Mouse (Mus musculus) liver, embryonic 11.5 days (tissue): ENCODE measurements around the gene Ntrk3. TPM values are rescaled to one million over a fixed set of nuclear protein-coding genes. Genes with fewer than 3 reads are reported as not detected.

Source experiments
- ATAC-seq: fragments of 200-750 bp; cut with Nextera tagmentation; replicated peaks from 2 replicates; pipeline ENCODE4 v1.8.0; 2017; ENCODE audit warnings: moderate number of reproducible peaks, mild to moderate bottlenecking, moderate TSS enrichment, moderate library complexity; ENCODE audit not compliant: low FRiP score
- DNase-seq: peaks from one replicate; pipeline ENCODE4 v3.0.0-alpha.2; 2017; ENCODE audit warnings: low spot score
- H3K27ac ChIP-seq: fragments of 300-500 bp; sonication (generic); 2 replicates; pipeline ENCODE4 v1.5.1; 2014; ENCODE audit warnings: mild to moderate bottlenecking, low read depth, low read length, control low read depth
- H3K27me3 ChIP-seq: fragments of 300-500 bp; sonication (generic); replicated peaks from 2 replicates; pipeline ENCODE4 v1.6.1; 2014; ENCODE audit warnings: low read length, mixed read lengths; ENCODE audit not compliant: control insufficient read depth, insufficient read depth
- H3K36me3 ChIP-seq: fragments of 300-500 bp; sonication (generic); 2 replicates; pipeline ENCODE4 v1.6.1; 2014; ENCODE audit warnings: mild to moderate bottlenecking, low read length, moderate library complexity, mixed read lengths; ENCODE audit not compliant: control insufficient read depth, insufficient read depth
- H3K4me1 ChIP-seq: fragments of 300-500 bp; sonication (generic); replicated peaks from 2 replicates; pipeline ENCODE4 v1.6.1; 2014; ENCODE audit warnings: low read length, mixed read lengths; ENCODE audit not compliant: control insufficient read depth, insufficient read depth
- H3K4me2 ChIP-seq: fragments of 300-500 bp; sonication (generic); 2 replicates; pipeline ENCODE4 v1.6.1; 2014; ENCODE audit warnings: mild to moderate bottlenecking, control low read depth, moderate library complexity
- H3K4me3 ChIP-seq: fragments of 300-500 bp; sonication (generic); 2 replicates; pipeline ENCODE4 v1.5.1; 2014; ENCODE audit warnings: low read depth, low read length, control low read depth
- H3K9ac ChIP-seq: fragments of 300-500 bp; sonication (generic); 2 replicates; pipeline ENCODE4 v1.6.1; 2014; ENCODE audit warnings: low read depth, low read length, control low read depth
- H3K9me3 ChIP-seq: fragments of 300-500 bp; sonication (generic); 2 replicates; pipeline ENCODE4 v1.6.1; 2016; ENCODE audit warnings: low read length, inconsistent platforms, mixed read lengths; ENCODE audit not compliant: control insufficient read depth
- WGBS: fragments of 180-500 bp; shearing (Covaris S2); extraction: QIAGEN DNeasy Blood & Tissue Kit; methylation state at CpG from one replicate; pipeline ENCODE4 v1.1.7; 2014; 5-methylcytosine and 5-hydroxymethylcytosine counted together
- polyA plus RNA-seq: library from polyadenylated mRNA; unstranded; fragments of >200 nt; fragmentation: Nextera tagmentation; extraction: Ambion mirVana; gene quantifications from 2 replicates; pipeline ENCODE4 v1.2.1, GENCODE M21; 2014

Gene Ntrk3
- polyA plus RNA-seq, 1 experiment from 2014 or later, result 2.3 TPM

DNA sequence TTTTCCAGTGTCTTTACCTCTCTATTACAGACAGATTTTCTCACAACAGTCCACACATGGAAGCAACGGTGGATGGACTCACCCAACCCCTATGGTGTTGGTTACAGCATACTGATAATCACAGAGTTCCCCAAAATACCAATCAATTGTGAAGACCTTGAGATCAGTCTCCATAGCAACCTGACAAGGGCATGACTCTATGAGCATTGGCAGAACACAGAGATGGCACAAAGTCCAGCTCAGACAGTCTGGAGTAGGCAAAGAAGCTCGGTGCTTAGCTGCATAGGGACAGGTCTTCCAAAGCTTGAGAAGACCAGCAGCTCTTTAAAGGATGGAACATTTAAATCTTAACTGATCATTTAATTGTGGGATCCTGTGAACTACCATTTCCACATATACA is 447.6 kb downstream of the Ntrk3 start:
- Histone ChIP-seq H3K27ac (no peak overlapping the region), H3K4me1 (no peaks in the 10 kb centered on the region), H3K4me3 (no peak overlapping the region), H3K9ac (no peak overlapping the region), H3K36me3 (no peaks in the 10 kb centered on the region), H3K4me2 (no peak overlapping the region), H3K9me3 (no peaks in the 10 kb centered on the region), H3K27me3 (no peaks in the 10 kb centered on the region)
- WGBS, result 71% methylated on average over 2 of the region's 2 CpGs
- no peak for ATAC-seq
- DNase-seq, result no peak

DNA sequence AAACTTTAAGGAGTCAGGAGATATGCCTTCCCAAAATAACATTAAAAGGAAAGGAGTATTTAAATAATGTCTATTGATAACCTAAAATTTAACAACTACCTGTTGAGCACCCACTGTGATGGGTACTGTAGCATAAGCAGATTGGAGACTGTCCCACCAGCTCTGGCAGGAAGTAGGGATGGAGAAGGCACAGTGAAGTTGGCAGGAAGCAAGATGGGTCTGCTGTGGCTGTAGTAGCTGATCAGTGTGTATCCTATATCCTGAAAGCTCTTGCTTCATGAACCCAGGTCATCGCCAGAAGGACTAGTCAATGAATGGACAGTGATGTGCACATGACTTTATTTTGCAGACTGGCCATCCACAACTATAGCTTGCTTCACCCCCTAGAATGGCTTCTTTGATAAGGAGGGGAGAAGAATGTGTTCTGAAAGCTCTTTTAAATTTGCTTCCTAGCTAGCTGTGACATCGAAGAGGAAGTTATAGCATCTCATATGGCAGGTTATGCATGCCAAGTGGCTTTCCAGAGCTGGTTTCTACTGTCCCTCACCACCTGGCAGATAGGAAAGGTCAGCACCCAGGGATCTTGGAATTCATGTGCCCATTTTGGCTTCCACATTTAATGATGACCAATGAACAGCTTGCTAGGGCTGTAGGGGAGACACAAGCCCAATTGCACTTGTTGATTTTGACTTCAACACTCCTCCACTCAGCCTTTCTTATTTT is 451.1 kb downstream of the Ntrk3 start:
- no peak for ATAC-seq

GRCm38 (mm10) chr7:78269506-78270250 is 468.1 kb downstream of the Ntrk3 start:
- Histone ChIP-seq H3K9ac (no peak overlapping the region), H3K4me3 (no peak overlapping the region), H3K36me3 (no peaks in the 10 kb centered on the region), H3K9me3 (no peaks in the 10 kb centered on the region), H3K27ac (no peak overlapping the region), H3K27me3 (no peaks in the 10 kb centered on the region), H3K4me2 (no peak overlapping the region), H3K4me1 (no peaks in the 10 kb centered on the region)
- 73% methylated on average over 3 of the region's 3 CpGs for WGBS
- ATAC-seq (no peak), DNase-seq (no peak)

More for the DNA sequence above, 451.1 kb downstream of the Ntrk3 start:
- no peak overlapping the region for H3K27ac ChIP-seq
- no peaks in the 10 kb centered on the region for H3K36me3 ChIP-seq
- no peak for DNase-seq
- H3K4me2 ChIP-seq, result no peak overlapping the region
- no peaks in the 10 kb centered on the region for H3K9me3 ChIP-seq
- H3K27me3 ChIP-seq, result no peaks in the 10 kb centered on the region
- no peak overlapping the region for H3K4me3 ChIP-seq
- H3K9ac ChIP-seq, result no peak overlapping the region
- H3K4me1 ChIP-seq, result no peaks in the 10 kb centered on the region
- 82% methylated on average over 2 of the region's 2 CpGs for WGBS

GRCm38 (mm10) chr7:78267461-78268007 is 470.3 kb downstream of the Ntrk3 start:
- Histone ChIP-seq H3K36me3 (no peaks in the 10 kb centered on the region), H3K9ac (no peak overlapping the region), H3K27me3 (no peaks in the 10 kb centered on the region), H3K4me3 (no peak overlapping the region), H3K27ac (no peak overlapping the region), H3K4me2 (no peak overlapping the region), H3K9me3 (no peaks in the 10 kb centered on the region), H3K4me1 (no peaks in the 10 kb centered on the region)
- 20% methylated on average over 1 of the region's 1 CpGs for WGBS
- ATAC-seq, result no peak
- no peak for DNase-seq

DNA sequence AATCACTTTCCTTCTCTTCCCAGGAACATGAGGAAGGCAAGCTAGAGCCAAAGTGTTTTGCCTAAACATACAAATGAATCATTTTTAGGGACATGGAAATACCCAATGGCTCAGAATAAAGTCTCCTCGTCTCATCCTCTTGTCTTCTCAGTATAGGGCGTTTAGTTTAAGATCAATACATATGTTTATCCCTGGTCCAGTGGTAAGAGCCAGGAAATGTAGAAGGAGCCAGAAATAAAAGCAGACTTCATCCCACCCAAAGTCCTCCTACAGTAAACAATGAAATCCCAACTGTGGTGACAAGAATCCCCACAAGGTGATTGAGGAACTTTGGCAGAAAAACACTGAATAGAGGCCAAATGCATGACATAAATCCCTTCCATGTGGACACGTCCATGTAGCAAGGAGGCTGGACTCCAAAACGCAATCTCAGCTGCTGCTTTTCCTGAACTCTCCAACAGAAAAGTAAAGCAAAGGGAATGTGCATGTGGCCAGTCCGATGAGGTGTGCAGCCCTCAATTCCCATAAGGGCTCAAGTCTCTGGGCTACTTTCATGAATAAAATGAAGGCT is 473.3 kb downstream of the Ntrk3 start:
- H3K9ac ChIP-seq, result no peak overlapping the region
- no peak overlapping the region for H3K4me3 ChIP-seq
- no peaks in the 10 kb centered on the region for H3K9me3 ChIP-seq
- H3K27me3 ChIP-seq, result no peaks in the 10 kb centered on the region
- H3K36me3 ChIP-seq, result no peaks in the 10 kb centered on the region
- H3K27ac ChIP-seq, result no peak overlapping the region
- no peaks in the 10 kb centered on the region for H3K4me1 ChIP-seq
- no peak for DNase-seq
- ATAC-seq, result no peak
- no peak overlapping the region for H3K4me2 ChIP-seq
- 68% methylated on average over 5 of the region's 5 CpGs for WGBS

DNA sequence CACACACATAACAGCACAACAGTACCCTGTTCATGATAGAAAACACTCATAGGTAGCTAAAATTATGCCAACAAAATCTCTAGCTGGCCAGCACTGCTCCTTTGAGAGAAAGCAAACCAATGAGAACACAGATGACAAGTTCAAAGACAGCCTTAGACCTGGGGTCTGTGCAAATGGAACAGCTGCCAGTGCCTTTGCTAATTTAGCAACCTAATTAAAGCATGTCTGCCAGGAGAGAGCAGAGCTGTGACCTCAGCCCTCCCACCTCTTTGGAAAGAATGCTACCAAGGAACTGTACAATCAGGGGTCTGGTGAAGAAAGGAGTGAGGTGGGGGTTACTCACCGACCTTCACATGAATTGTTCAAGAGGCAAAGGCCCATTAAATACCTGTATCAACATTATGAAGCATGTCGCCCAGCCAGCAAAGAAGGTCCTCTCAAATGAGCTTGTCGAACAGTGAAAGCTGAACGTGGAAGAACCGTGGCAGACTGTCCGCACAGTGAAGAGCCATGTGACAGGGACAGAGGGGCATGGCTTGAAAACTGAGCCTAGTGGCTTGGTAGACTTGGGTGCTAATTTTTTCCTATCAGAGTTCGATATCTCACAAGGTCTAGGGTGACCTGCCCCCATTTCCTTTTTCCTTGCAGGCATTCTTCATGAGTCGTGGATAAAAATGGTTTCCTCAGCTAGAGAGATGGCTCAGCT is 476.2 kb downstream of the Ntrk3 start:
- ATAC-seq (no peak), DNase-seq (no peak)
- Histone ChIP-seq H3K27ac (no peak overlapping the region), H3K9me3 (no peaks in the 10 kb centered on the region), H3K4me1 (no peaks in the 10 kb centered on the region), H3K9ac (no peak overlapping the region), H3K27me3 (no peaks in the 10 kb centered on the region), H3K4me3 (no peak overlapping the region), H3K36me3 (no peaks in the 10 kb centered on the region), H3K4me2 (no peak overlapping the region)
- 73% methylated on average over 8 of the region's 8 CpGs for WGBS

DNA sequence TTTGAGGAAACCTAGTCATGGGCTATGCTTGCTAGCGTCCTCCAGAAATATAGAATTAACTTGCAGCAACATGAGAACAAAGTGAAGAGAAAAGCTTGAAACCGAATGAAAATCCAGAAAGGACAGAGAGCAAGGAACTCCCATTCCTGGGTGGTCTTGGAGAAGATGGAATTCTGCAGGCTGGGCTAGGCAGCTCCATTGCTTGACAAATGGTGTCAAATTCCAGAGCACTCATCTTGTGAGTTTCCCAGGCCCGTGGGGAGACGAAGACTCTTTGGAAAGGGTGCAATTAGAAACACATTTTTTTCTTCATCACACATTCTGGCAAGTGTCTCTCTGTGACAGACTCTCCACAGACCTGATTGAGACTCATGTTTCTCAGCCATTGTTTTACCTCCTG is 479.7 kb downstream of the Ntrk3 start:
- WGBS, result 27% methylated on average over 4 of the region's 4 CpGs
- Histone ChIP-seq H3K9ac (no peak overlapping the region), H3K4me3 (no peak overlapping the region), H3K4me1 (no peaks in the 10 kb centered on the region), H3K27me3 (no peaks in the 10 kb centered on the region), H3K36me3 (no peaks in the 10 kb centered on the region), H3K4me2 (no peak overlapping the region), H3K27ac (no peak overlapping the region), H3K9me3 (no peaks in the 10 kb centered on the region)
- no peak for DNase-seq
- ATAC-seq, result no peak

GRCm38 (mm10) chr7:78253777-78254385 is 483.9 kb downstream of the Ntrk3 start:
- Histone ChIP-seq H3K9ac (no peak overlapping the region), H3K4me2 (no peak overlapping the region), H3K27me3 (no peaks in the 10 kb centered on the region), H3K4me3 (no peak overlapping the region), H3K27ac (no peak overlapping the region), H3K36me3 (no peaks in the 10 kb centered on the region), H3K9me3 (no peaks in the 10 kb centered on the region), H3K4me1 (no peaks in the 10 kb centered on the region)
- DNase-seq (no peak), ATAC-seq (no peak)
- WGBS, result 77% methylated on average over 3 of the region's 3 CpGs
